Mouse (Mus musculus) heart, adult 11 months (tissue): ENCODE measurements around the gene Klhl32.
"Not testable (repeated sequence)": the region's sequence is repeated elsewhere in the genome, so short reads cannot be mapped to it uniquely, and the experiment has no call there.

Source experiments
- DNase-seq: peaks from one replicate; pipeline ENCODE4 v3.0.0; 2022

The Klhl32 gene

DNA sequence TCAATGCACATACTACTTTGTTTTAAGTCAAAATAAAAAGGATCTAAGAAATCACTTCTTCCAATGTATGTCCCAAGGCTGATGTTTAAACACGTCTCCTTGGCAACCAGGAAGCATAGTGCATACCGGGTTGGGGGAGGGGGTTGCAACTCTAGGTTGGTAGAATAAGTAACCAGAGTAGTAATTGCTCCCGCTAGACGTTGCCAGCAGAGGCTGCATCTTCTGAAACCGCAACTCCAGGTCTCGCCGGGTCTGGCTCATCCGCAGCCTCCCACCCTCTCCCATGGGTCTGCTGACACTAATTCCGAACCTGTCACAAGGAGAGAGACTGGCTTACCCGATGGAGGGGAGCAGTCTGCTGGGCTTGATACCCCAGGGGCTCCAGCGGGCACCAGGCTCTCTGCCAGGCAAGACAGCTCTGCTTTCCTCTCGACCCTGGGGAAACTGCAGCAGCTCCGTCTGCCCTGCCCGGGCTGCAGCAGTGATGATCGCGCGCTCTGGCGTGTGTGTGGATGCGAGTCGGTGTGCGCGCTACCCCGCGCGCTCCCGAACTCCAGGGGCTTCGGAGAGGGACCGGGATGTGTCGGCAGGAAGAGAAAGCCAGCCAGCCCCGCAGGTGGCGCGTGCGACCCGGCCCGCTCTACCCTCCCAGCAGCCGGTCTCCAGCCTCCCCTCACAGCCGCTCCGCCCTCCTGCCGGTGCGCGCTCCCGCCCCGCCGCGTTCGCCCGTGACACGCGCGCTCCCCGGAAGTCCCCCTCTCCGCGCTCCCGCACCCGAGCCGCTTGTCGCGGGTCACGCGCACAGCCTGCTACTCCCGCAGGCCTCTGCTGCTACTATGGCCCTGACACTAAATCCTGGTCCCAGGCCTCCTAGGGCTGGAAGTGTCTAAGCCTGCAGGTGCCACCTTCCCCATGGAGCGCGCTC lies at the start of gene Klhl32:
TSS of gene Klhl32 (minus strand) at position 724 of the 925 bp plus-strand sequence.
- peak; percentile 97 for DNase-seq

GRCm38 (mm10) chr4:24899146-24899545 lies 48.2 kb upstream of the Klhl32 start:
- DNase-seq, result no peak

DNA sequence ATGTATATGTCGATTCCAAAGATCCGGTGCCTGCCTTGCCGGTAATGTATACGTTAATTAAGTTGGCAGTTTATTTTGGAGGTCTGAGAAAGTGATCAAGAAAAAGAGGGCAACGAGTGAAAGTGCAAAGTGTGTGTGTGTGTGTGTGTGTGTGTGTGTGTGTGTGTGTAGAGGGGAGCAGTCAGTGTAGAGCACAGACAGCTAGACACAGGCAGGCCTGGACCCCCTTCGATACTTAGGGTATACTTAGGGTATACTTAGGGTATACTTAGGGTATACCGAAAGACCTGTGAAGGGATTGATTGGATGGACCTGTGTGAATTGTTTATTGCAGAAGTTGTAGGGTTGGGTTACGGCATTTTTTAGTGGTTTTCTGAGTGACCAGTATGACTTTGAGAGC lies 47.7 kb upstream of the Klhl32 start:
- no peak for DNase-seq

GRCm38 (mm10) chr4:24897851-24898515 lies 47.1 kb upstream of the Klhl32 start, which contains the start of gene Ndufaf4:
Ndufaf4 (plus strand) TSS chr4:24898083.
- DNase-seq, result peak; percentile 99

DNA sequence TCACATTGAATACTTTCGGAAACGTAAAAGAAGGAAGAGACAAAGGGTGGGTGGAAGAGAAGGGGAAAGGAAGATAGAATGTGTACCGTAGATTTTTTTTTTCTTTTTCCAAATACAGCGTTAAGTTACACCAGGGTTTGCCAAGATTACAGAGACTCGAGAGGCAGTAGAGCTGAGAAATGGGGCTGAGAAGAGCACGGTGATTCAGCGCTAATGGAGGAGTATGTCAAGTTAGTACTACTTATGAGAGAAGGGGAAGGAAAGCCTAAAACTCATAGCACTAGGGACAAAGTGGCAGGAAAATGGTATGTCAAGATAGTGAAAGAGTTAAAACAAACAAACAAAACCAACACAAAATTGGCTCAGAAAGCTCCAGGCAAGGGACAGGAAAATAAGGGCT lies 46.4 kb upstream of the Klhl32 start:
- no peak for DNase-seq

- no peak for DNase-seq
Observed at GRCm38 (mm10) chr4:24896829-24897228, 45.9 kb upstream of the Klhl32 start.

DNA sequence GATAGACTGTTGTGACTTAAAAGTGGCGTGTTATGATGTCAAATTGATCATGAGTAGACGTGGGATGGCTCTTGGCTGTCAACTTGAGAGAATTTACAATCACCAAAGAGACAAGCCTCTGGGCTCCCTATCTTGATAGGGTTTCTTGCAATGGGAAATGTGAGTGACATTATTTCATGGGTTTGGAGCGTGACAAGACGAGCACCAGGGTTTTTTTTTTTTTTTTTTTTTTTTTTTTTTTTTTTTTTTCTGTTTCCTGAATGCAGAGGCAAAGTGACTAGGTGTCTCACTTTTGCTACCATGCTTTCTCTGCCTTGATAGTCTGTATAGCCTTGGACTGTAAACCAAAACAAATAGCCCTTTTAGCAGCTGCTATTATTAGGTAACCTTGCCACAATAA lies 43.7 kb upstream of the Klhl32 start:
- no peak for DNase-seq

- not testable (repeated sequence) for DNase-seq
Observed at GRCm38 (mm10) chr4:24892293-24892692, 41.4 kb upstream of the Klhl32 start.

- DNase-seq, result not testable (repeated sequence)
Observed at GRCm38 (mm10) chr4:24889386-24889785, 38.5 kb upstream of the Klhl32 start.

DNA sequence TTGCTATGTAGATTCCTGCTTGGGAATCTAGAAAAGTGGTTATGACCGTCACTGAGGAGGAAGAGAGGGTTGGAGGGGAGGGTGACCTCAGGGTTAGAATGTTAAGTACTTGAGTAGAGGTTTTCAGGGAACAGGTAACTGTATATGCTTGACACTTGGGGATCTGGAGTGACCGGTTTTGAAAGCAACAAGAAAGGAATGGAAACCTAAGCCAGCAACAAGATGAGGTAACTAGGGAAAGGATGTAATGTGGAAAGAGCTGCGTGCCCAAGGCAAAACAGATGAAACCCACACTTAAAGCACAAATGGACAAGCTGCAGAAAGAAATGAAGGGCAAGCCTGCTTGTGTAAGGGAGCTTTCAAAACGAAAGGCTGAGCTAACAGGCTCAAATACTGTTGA lies 18.3 kb upstream of the Klhl32 start:
- no peak for DNase-seq

DNA sequence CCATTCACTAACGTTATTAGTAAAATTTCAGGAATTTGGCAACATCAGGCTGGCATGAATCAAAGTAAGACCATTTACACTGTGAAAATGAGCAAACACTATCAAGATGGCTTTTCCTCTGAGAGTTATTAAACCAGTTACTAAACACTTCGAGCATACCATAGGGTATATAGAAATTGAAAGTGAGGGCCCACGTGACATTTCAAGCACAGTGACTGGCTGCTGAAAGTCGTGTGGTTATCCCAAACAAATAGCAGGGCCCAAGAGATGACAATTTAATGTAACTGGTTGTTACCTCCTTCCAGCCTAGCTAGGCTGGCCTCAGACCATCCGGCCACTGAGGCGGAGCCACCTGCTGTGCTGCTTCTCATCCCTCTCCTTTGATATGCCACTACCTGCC lies 14.8 kb upstream of the Klhl32 start:
- DNase-seq, result no peak

DNA sequence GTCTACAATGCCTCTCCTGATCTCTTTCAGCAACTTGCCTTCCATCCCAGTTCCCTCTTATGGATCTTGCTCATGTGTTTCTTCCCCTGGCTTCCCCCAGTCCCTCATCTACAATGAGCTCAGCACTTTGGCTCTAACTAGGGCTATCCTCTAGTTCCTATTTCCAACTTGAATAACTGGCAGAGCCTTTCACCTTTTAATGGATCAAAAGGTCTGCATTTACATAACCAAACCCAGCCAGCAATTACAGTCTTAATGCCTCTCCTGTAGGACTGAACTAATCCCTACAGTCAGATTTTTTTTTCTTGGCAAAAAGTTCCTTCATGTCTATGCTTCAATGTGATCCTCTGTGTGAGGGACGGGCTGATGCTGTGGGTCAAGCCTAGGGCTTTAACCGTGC lies 3.5 kb downstream of the Klhl32 start:
- no peak for DNase-seq

- DNase-seq, result no peak
Observed at GRCm38 (mm10) chr4:24845546-24845945, 5.4 kb downstream of the Klhl32 start.

- no peak for DNase-seq
Observed at GRCm38 (mm10) chr4:24838567-24838966, 12.4 kb downstream of the Klhl32 start.

DNA sequence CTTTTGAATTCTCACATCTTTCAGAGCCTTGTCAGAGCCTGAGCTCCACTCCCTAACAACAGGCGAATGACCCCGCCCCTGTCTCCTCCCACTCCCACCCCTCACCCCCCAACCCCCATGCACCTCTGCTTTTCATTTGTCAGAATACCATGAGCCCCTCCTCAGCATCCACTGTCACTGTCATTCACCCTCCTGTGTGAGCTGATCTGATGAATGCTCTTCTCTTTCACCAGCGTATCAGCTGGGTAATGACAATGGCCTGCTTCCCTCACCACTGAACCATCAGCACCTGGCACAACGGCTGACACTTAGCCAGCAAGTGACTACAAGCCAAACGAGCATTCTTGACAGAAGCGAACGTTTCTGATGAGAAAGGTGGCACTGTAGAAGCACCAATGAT lies 15.4 kb downstream of the Klhl32 start:
- DNase-seq, result no peak

DNA sequence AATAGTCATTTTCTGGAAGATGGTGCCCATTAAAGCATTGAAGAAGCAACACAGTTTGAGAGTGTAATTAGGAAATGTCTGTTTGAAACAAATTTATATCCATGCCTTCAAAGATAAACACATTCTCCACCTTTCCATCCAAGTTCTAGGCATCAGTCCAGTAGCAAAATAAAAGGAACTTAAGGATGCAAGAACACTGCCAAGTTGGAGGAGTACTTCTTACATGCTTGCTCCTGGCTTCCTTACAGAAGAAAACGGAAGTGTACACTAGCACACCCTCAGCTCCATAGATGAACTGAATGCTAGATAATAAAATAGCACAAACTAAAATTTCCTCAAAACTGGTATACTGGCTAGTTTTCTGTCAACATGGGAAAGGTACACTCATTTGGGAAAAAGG lies 42.6 kb downstream of the Klhl32 start:
- DNase-seq, result no peak

GRCm38 (mm10) chr4:24801881-24802280 lies 49.0 kb downstream of the Klhl32 start:
- DNase-seq, result no peak

DNA sequence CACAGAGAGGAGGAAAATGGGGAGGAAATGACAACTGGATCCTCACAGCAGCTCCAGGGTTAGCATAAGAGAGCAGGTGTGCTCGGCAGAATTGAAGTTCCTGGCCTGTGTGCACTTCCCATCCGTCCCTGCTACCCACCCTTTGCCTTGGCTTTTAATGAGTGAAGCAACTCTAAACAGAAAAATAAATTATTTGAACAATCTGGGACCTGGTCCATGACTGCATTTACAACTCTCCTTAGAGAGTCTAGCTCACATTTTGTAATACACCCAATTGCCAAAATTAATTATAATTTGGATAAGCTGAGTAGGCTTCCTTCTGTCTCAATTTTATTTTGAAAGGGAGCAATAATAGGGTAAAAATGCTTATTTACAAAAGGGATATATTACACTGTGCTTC lies 49.6 kb downstream of the Klhl32 start:
- no peak for DNase-seq

- no peak for DNase-seq
Observed at GRCm38 (mm10) chr4:24800345-24800936, 50.5 kb downstream of the Klhl32 start.

DNA sequence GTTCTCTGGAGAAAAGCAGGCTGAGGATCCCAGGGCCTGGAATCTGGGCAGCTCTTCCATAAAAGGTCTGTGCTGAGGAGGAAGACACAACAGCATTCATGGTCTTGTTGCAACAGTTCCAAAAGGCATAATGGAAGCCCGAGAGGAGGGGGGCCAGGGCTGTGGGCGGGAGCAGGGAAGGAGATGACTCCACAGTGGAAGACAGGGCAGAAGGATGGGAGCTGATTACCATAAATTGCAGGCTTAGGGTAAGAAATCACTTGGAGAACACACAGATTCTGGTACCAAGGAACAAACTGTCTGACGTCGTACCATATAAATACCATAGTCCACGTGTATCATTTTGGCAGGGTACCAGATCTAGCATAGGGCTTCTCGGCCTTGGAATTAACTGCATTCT lies 51.9 kb downstream of the Klhl32 start:
- DNase-seq, result no peak

DNA sequence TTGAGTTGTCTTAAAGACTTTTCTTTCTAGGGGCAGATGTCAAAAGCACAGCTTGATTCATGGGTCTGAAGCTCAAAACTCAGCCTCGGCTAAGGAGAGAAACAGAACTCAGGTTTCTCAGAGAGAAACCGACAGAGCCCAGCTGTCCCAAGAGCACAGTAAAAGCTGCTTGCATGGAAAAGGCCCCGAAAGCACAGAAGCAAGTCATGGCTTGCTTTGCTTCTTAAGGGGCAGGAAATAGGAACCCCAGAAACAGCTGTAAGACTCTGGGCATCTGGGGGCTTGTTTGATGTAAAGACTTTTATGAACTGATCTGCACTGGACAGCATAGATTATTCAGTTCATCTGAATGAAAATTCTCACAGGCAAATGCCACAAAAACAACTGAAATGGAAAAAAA lies 53.1 kb downstream of the Klhl32 start:
- DNase-seq, result no peak

GRCm38 (mm10) chr4:24797280-24797679 lies 53.6 kb downstream of the Klhl32 start:
- DNase-seq, result no peak

GRCm38 (mm10) chr4:24796229-24796628 lies 54.7 kb downstream of the Klhl32 start:
- DNase-seq, result no peak

DNA sequence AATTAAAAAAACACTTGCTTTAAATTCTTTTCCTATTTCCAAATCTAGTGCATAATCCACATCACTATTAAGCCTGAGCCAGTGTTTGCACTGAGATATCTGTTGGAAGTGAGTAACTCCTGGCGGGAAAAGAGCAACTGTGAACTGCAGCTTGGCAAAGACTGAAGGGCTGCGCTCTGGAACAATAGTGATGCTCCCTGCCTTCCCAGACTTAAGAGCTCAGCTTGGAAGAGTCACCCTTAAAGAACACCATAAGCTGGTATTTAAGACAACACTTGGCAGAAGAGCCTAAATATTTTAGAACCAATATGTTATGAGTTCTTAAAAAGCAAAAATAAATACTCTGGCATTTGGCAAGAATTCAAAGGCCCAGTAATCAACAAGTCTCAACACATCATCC lies 55.7 kb downstream of the Klhl32 start:
- no peak for DNase-seq
